Mouse (Mus musculus): ENCODE results near the gene Cacna1c.

Cacna1c gene

GRCm38 (mm10) chr6:118825400-118825871, 370.8 kb downstream of the Cacna1c start:
- DNase-seq (ENCODE audit: low read depth, low spot score): no peak
- no peaks in the 10 kb centered on the region for H3K36me3 ChIP-seq (ENCODE audit: control insufficient read depth, insufficient read depth, low read length, poor library complexity, severe bottlenecking)
- H3K27me3 ChIP-seq (ENCODE audit: control insufficient read depth, insufficient read depth, low read length, poor library complexity, severe bottlenecking): no peaks in the 10 kb centered on the region

- no peaks in the 10 kb centered on the region for H3K27me3 ChIP-seq (ENCODE audit: control insufficient read depth, insufficient read depth, low read length, poor library complexity, severe bottlenecking)
- no peak for DNase-seq (ENCODE audit: low read depth, low spot score)
- no peaks in the 10 kb centered on the region for H3K36me3 ChIP-seq (ENCODE audit: control insufficient read depth, insufficient read depth, low read length, poor library complexity, severe bottlenecking)
Observed at GRCm38 (mm10) chr6:118821536-118821935, 374.7 kb downstream of the Cacna1c start.

GRCm38 (mm10) chr6:118819657-118820056, 376.6 kb downstream of the Cacna1c start:
- DNase-seq (ENCODE audit: low read depth, low spot score): no peak
- H3K27me3 ChIP-seq (ENCODE audit: control insufficient read depth, insufficient read depth, low read length, poor library complexity, severe bottlenecking): no peaks in the 10 kb centered on the region
- H3K36me3 ChIP-seq (ENCODE audit: control insufficient read depth, insufficient read depth, low read length, poor library complexity, severe bottlenecking): no peaks in the 10 kb centered on the region

- no peaks in the 10 kb centered on the region for H3K36me3 ChIP-seq (ENCODE audit: control insufficient read depth, insufficient read depth, low read length, poor library complexity, severe bottlenecking)
- H3K27me3 ChIP-seq (ENCODE audit: control insufficient read depth, insufficient read depth, low read length, poor library complexity, severe bottlenecking): no peaks in the 10 kb centered on the region
- DNase-seq (ENCODE audit: low read depth, low spot score): no peak
Observed at GRCm38 (mm10) chr6:118817928-118818503, 378.2 kb downstream of the Cacna1c start.

- Histone ChIP-seq H3K36me3 (ENCODE audit: control insufficient read depth, insufficient read depth, low read length, poor library complexity, severe bottlenecking) (no peaks in the 10 kb centered on the region), H3K27me3 (ENCODE audit: control insufficient read depth, insufficient read depth, low read length, poor library complexity, severe bottlenecking) (no peaks in the 10 kb centered on the region)
- no peak for DNase-seq (ENCODE audit: low read depth, low spot score)
Observed at GRCm38 (mm10) chr6:118816253-118816652, 380.0 kb downstream of the Cacna1c start.

- H3K27me3 ChIP-seq (ENCODE audit: control insufficient read depth, insufficient read depth, low read length, poor library complexity, severe bottlenecking): no peaks in the 10 kb centered on the region
- no peaks in the 10 kb centered on the region for H3K36me3 ChIP-seq (ENCODE audit: control insufficient read depth, insufficient read depth, low read length, poor library complexity, severe bottlenecking)
- DNase-seq (ENCODE audit: low read depth, low spot score): no peak
Observed at GRCm38 (mm10) chr6:118812556-118812955, 383.7 kb downstream of the Cacna1c start.

GRCm38 (mm10) chr6:118812007-118812406, 384.2 kb downstream of the Cacna1c start:
- Histone ChIP-seq H3K27me3 (ENCODE audit: control insufficient read depth, insufficient read depth, low read length, poor library complexity, severe bottlenecking) (no peaks in the 10 kb centered on the region), H3K36me3 (ENCODE audit: control insufficient read depth, insufficient read depth, low read length, poor library complexity, severe bottlenecking) (no peaks in the 10 kb centered on the region)
- DNase-seq (ENCODE audit: low read depth, low spot score): no peak

GRCm38 (mm10) chr6:118810834-118811233, 385.4 kb downstream of the Cacna1c start:
- H3K36me3 ChIP-seq (ENCODE audit: control insufficient read depth, insufficient read depth, low read length, poor library complexity, severe bottlenecking): no peaks in the 10 kb centered on the region
- no peak for DNase-seq (ENCODE audit: low read depth, low spot score)
- no peaks in the 10 kb centered on the region for H3K27me3 ChIP-seq (ENCODE audit: control insufficient read depth, insufficient read depth, low read length, poor library complexity, severe bottlenecking)

GRCm38 (mm10) chr6:118805139-118805538, 391.1 kb downstream of the Cacna1c start:
- no peaks in the 10 kb centered on the region for H3K36me3 ChIP-seq (ENCODE audit: control insufficient read depth, insufficient read depth, low read length, poor library complexity, severe bottlenecking)
- H3K27me3 ChIP-seq (ENCODE audit: control insufficient read depth, insufficient read depth, low read length, poor library complexity, severe bottlenecking): no peaks in the 10 kb centered on the region
- no peak for DNase-seq (ENCODE audit: low read depth, low spot score)

- DNase-seq (ENCODE audit: low read depth, low spot score): no peak
- H3K36me3 ChIP-seq (ENCODE audit: control insufficient read depth, insufficient read depth, low read length, poor library complexity, severe bottlenecking): no peaks in the 10 kb centered on the region
- no peaks in the 10 kb centered on the region for H3K27me3 ChIP-seq (ENCODE audit: control insufficient read depth, insufficient read depth, low read length, poor library complexity, severe bottlenecking)
Observed at GRCm38 (mm10) chr6:118802286-118802685, 393.9 kb downstream of the Cacna1c start.

- Histone ChIP-seq H3K36me3 (ENCODE audit: control insufficient read depth, insufficient read depth, low read length, poor library complexity, severe bottlenecking) (no peaks in the 10 kb centered on the region), H3K27me3 (ENCODE audit: control insufficient read depth, insufficient read depth, low read length, poor library complexity, severe bottlenecking) (no peaks in the 10 kb centered on the region)
- DNase-seq (ENCODE audit: low read depth, low spot score): no peak
Observed at GRCm38 (mm10) chr6:118796393-118796792, 399.8 kb downstream of the Cacna1c start.

- DNase-seq (ENCODE audit: low read depth, low spot score): no peak
- no peaks in the 10 kb centered on the region for H3K27me3 ChIP-seq (ENCODE audit: control insufficient read depth, insufficient read depth, low read length, poor library complexity, severe bottlenecking)
- H3K36me3 ChIP-seq (ENCODE audit: control insufficient read depth, insufficient read depth, low read length, poor library complexity, severe bottlenecking): no peaks in the 10 kb centered on the region
Observed at GRCm38 (mm10) chr6:118795716-118796115, 400.5 kb downstream of the Cacna1c start.

- DNase-seq (ENCODE audit: low read depth, low spot score): no peak
- no peaks in the 10 kb centered on the region for H3K27me3 ChIP-seq (ENCODE audit: control insufficient read depth, insufficient read depth, low read length, poor library complexity, severe bottlenecking)
Observed at GRCm38 (mm10) chr6:118791921-118792368, 404.3 kb downstream of the Cacna1c start.

GRCm38 (mm10) chr6:118787933-118788332, 408.3 kb downstream of the Cacna1c start:
- no peak for DNase-seq (ENCODE audit: low read depth, low spot score)
- no peaks in the 10 kb centered on the region for H3K36me3 ChIP-seq (ENCODE audit: control insufficient read depth, insufficient read depth, low read length, poor library complexity, severe bottlenecking)
- H3K27me3 ChIP-seq (ENCODE audit: control insufficient read depth, insufficient read depth, low read length, poor library complexity, severe bottlenecking): no peaks in the 10 kb centered on the region

More at GRCm38 (mm10) chr6:118791921-118792368, 404.3 kb downstream of the Cacna1c start:
- H3K36me3 ChIP-seq (ENCODE audit: control insufficient read depth, insufficient read depth, low read length, poor library complexity, severe bottlenecking): no peaks in the 10 kb centered on the region

- Histone ChIP-seq H3K36me3 (ENCODE audit: control insufficient read depth, insufficient read depth, low read length, poor library complexity, severe bottlenecking) (no peaks in the 10 kb centered on the region), H3K27me3 (ENCODE audit: control insufficient read depth, insufficient read depth, low read length, poor library complexity, severe bottlenecking) (no peaks in the 10 kb centered on the region)
- no peak for DNase-seq (ENCODE audit: low read depth, low spot score)
Observed at GRCm38 (mm10) chr6:118780280-118780679, 415.9 kb downstream of the Cacna1c start.

- DNase-seq (ENCODE audit: low read depth, low spot score): no peak
- Histone ChIP-seq H3K36me3 (ENCODE audit: control insufficient read depth, insufficient read depth, low read length, poor library complexity, severe bottlenecking) (no peaks in the 10 kb centered on the region), H3K27me3 (ENCODE audit: control insufficient read depth, insufficient read depth, low read length, poor library complexity, severe bottlenecking) (no peaks in the 10 kb centered on the region)
Observed at GRCm38 (mm10) chr6:118779201-118779600, 417.0 kb downstream of the Cacna1c start.
